Mouse (Mus musculus): ENCODE data around the gene Snx22. TPM values are rescaled to one million over a fixed set of nuclear protein-coding genes. Genes with fewer than 3 reads are reported as not detected.

The Snx22 gene
- polyA plus RNA-seq (2014; fragmentation: Nextera tagmentation; extraction: Ambion mirVana): 1.4 TPM in 2 replicates

DNA sequence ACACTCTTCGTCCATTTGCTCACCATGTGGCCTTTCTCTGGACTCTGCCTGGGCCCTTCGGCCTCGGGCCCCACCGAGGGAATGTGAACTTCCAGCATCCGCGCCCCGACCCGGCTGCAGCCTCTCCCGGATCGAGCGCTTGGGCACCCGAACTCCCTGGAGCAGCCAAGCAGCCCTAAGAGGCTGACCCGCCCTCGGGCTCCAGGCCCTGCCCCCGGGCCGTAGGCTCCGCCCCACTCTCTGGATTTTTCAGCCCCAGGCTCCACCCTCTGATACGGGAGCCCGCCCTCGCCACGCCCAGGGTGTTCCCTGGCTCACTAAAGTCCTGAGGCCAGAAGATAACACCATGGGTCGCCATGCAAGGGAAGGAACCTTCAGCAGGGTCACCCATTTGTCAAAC lies at the start of gene Snx22:
Gene Snx22, minus strand, starts transcription at position 137 of the 400 bp plus-strand sequence.
- peaks cover 21% of the 10 kb centered on the region for H3K36me3 ChIP-seq (ENCODE audit: control insufficient read depth, insufficient read depth, low read length)
- WGBS: 2% methylated on average over 22 of the region's 22 CpGs
- peak within 1 kb of the TSS; percentile 46 for H3K4me3 ChIP-seq (ENCODE audit: low read depth, low read length)
- peaks cover 5% of the 10 kb centered on the region; the same call in 1 of the 2 replicates for H3K4me1 ChIP-seq (ENCODE audit: control insufficient read depth, insufficient read depth, low read length)
- peak; percentile 97 for ATAC-seq (ENCODE audit: insufficient number of reproducible peaks, insufficient read depth, low FRiP score, low read depth)
- H3K9ac ChIP-seq (replicated peaks; ENCODE audit: low read depth, low read length): peak within 1 kb of the TSS; percentile 28
- H3K27ac ChIP-seq (ENCODE audit: low read length): no peak within 1 kb of the TSS
- H3K27me3 ChIP-seq (ENCODE audit: control insufficient read depth, insufficient read depth, low read length): no peaks in the 10 kb centered on the region
- H3K9me3 ChIP-seq (ENCODE audit: control insufficient read depth, low read depth, low read length): no peaks in the 10 kb centered on the region
- H3K4me2 ChIP-seq (replicated peaks; ENCODE audit: low read depth, low read length): peak within 1 kb of the TSS; percentile 99

DNA sequence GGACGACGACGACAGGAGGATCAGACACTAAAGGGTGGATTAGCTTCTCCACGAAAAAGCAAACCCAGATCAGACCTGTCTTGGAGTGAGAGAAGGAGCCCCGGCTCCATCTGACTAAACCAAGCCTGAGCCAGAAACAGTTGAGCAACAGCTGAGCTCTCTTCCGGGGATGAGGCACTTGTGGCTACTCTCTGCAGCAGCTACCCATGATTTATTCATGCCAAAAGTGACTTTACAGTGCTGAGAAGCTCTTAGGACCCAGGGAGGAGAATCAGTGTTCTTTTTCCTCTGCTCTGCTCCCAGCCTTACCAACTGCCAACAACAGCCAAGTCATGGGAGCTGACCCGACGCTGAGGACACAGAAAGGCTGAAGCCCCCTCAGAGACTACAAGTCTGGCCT lies 47.4 kb upstream of the Snx22 start:
- no peaks in the 10 kb centered on the region for H3K9me3 ChIP-seq (ENCODE audit: control insufficient read depth, low read depth, low read length)
- H3K4me3 ChIP-seq (ENCODE audit: low read depth, low read length): no peak overlapping the region
- H3K9ac ChIP-seq (replicated peaks; ENCODE audit: low read depth, low read length): no peak overlapping the region
- 55% methylated on average over 8 of the region's 8 CpGs for WGBS
- H3K36me3 ChIP-seq (ENCODE audit: control insufficient read depth, insufficient read depth, low read length): peaks cover 16% of the 10 kb centered on the region
- ATAC-seq (ENCODE audit: insufficient number of reproducible peaks, insufficient read depth, low FRiP score, low read depth): no peak
- no peaks in the 10 kb centered on the region for H3K27me3 ChIP-seq (ENCODE audit: control insufficient read depth, insufficient read depth, low read length)
- no peak overlapping the region for H3K4me2 ChIP-seq (replicated peaks; ENCODE audit: low read depth, low read length)
- H3K27ac ChIP-seq (ENCODE audit: low read length): no peak overlapping the region
- H3K4me1 ChIP-seq (ENCODE audit: control insufficient read depth, insufficient read depth, low read length): no peaks in the 10 kb centered on the region

DNA sequence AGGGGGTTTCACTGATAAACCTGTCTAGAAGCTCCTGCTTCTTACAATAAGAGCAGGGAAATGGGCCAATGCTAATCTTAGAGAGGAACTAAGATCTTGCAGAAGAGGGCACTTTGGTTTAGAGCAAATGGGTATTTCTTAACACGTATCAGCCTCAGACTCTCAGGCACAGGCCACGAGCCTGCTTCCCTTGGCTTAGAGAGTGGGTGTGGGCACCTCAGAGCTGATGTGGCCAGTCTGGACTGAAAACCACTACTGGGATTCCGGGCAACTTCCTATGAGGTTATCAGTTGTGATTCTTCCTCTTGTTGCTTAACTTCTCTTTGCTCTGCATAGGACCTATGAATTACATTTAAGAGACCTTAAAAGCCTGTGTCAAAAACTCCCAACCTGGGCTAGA lies 44.8 kb upstream of the Snx22 start:
- Histone ChIP-seq H3K9me3 (ENCODE audit: control insufficient read depth, low read depth, low read length) (no peaks in the 10 kb centered on the region), H3K36me3 (ENCODE audit: control insufficient read depth, insufficient read depth, low read length) (peaks cover 18% of the 10 kb centered on the region), H3K27ac (ENCODE audit: low read length) (no peak overlapping the region), H3K4me3 (ENCODE audit: low read depth, low read length) (no peak overlapping the region), H3K4me1 (ENCODE audit: control insufficient read depth, insufficient read depth, low read length) (no peaks in the 10 kb centered on the region), H3K27me3 (ENCODE audit: control insufficient read depth, insufficient read depth, low read length) (no peaks in the 10 kb centered on the region), H3K4me2 (replicated peaks; ENCODE audit: low read depth, low read length) (no peak overlapping the region), H3K9ac (replicated peaks; ENCODE audit: low read depth, low read length) (no peak overlapping the region)
- WGBS: 90% methylated on average over 3 of the region's 3 CpGs
- no peak for ATAC-seq (ENCODE audit: insufficient number of reproducible peaks, insufficient read depth, low FRiP score, low read depth)

DNA sequence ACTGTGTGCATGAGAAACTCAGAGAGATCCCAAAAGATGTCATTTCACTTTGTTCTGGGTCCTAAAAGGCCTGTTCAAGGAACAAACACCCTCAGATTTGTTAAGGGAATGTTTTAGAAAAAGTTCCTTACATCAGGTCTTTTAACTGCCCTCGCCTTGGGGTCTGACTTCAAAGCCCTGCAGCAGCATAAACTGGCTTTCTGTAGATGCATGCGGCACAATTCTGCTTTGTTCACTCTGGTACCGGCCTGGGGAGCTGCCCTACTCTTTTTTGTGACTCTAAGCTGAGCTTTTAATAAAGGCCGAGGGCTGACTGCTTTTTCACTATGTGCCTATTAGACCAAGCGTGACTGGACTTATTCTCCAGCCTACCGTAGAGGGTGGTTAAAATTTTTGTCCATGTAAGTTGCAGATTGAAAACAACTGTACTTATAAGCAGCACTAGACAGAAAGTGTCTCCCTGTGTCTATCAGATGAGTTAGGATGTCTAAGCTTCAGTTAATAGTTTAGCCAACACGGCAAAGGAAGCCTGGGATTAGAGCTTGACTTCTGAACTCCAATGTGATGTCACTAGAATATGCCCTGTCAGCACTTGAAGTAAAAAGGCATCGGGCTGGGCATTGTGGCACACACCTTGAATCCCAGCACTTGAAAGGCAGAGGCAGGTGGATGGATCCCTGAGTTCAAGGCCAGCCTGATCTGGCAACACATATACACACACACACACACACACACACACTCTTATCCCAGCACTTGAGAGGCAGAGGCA lies 41.3 kb upstream of the Snx22 start:
- Histone ChIP-seq H3K4me1 (ENCODE audit: control insufficient read depth, insufficient read depth, low read length) (no peaks in the 10 kb centered on the region), H3K9ac (replicated peaks; ENCODE audit: low read depth, low read length) (no peak overlapping the region), H3K4me3 (ENCODE audit: low read depth, low read length) (no peak overlapping the region), H3K9me3 (ENCODE audit: control insufficient read depth, low read depth, low read length) (no peaks in the 10 kb centered on the region), H3K27ac (ENCODE audit: low read length) (no peak overlapping the region), H3K36me3 (ENCODE audit: control insufficient read depth, insufficient read depth, low read length) (peaks cover 29% of the 10 kb centered on the region), H3K4me2 (replicated peaks; ENCODE audit: low read depth, low read length) (no peak overlapping the region), H3K27me3 (ENCODE audit: control insufficient read depth, insufficient read depth, low read length) (no peaks in the 10 kb centered on the region)
- ATAC-seq (ENCODE audit: insufficient number of reproducible peaks, insufficient read depth, low FRiP score, low read depth): no peak
- 84% methylated on average over 8 of the region's 8 CpGs for WGBS

DNA sequence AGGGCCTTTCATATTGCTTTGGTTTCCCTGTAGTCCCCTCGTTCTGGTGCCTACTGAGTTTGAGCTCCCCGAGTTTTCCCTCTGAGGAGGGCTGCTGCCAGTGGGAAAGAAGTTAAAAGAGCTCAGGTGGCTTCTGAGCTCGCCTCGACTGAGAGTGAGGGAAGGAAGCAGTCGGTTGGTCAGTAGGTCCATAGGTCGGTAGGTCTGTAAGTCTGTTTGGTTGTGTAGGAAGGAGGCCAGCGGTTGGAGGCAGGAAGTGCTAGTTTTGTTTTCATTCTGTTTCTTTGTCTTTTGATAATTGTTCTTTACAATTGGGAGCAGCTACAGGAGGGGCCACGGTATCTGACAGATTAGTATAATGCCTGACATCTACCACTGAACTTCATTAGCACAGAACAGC lies 40.6 kb upstream of the Snx22 start:
- Histone ChIP-seq H3K9me3 (ENCODE audit: control insufficient read depth, low read depth, low read length) (no peaks in the 10 kb centered on the region), H3K4me2 (replicated peaks; ENCODE audit: low read depth, low read length) (no peak overlapping the region), H3K4me1 (ENCODE audit: control insufficient read depth, insufficient read depth, low read length) (no peaks in the 10 kb centered on the region), H3K27me3 (ENCODE audit: control insufficient read depth, insufficient read depth, low read length) (no peaks in the 10 kb centered on the region), H3K27ac (ENCODE audit: low read length) (no peak overlapping the region), H3K36me3 (ENCODE audit: control insufficient read depth, insufficient read depth, low read length) (peaks cover 30% of the 10 kb centered on the region), H3K9ac (replicated peaks; ENCODE audit: low read depth, low read length) (no peak overlapping the region), H3K4me3 (ENCODE audit: low read depth, low read length) (no peak overlapping the region)
- no peak for ATAC-seq (ENCODE audit: insufficient number of reproducible peaks, insufficient read depth, low FRiP score, low read depth)
- WGBS: 67% methylated on average over 8 of the region's 8 CpGs

DNA sequence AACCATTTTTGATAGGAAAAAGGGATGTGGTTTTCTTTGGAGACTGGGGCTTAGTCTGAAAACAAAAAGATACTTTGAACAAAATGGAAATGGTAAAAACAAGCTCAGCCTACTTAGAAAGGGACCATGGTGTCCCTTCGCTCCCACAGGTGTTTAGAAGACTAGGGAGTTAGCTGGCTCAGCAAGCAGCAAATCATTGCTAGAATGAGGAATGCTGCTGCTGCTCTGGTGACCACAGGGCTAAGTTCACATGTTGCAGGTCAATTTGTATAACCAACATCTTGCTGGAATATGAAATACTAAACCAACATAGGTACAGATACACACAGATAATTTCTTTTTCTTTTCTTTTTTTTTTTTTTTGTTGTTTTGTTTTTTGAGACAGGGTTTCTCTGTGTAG lies 40.1 kb upstream of the Snx22 start:
- Histone ChIP-seq H3K4me2 (replicated peaks; ENCODE audit: low read depth, low read length) (no peak overlapping the region), H3K27ac (ENCODE audit: low read length) (no peak overlapping the region), H3K4me1 (ENCODE audit: control insufficient read depth, insufficient read depth, low read length) (no peaks in the 10 kb centered on the region), H3K9me3 (ENCODE audit: control insufficient read depth, low read depth, low read length) (no peaks in the 10 kb centered on the region), H3K4me3 (ENCODE audit: low read depth, low read length) (no peak overlapping the region), H3K9ac (replicated peaks; ENCODE audit: low read depth, low read length) (no peak overlapping the region), H3K36me3 (ENCODE audit: control insufficient read depth, insufficient read depth, low read length) (peaks cover 32% of the 10 kb centered on the region), H3K27me3 (ENCODE audit: control insufficient read depth, insufficient read depth, low read length) (no peaks in the 10 kb centered on the region)
- no peak for ATAC-seq (ENCODE audit: insufficient number of reproducible peaks, insufficient read depth, low FRiP score, low read depth)
- WGBS: 97% methylated on average over 1 of the region's 1 CpGs

DNA sequence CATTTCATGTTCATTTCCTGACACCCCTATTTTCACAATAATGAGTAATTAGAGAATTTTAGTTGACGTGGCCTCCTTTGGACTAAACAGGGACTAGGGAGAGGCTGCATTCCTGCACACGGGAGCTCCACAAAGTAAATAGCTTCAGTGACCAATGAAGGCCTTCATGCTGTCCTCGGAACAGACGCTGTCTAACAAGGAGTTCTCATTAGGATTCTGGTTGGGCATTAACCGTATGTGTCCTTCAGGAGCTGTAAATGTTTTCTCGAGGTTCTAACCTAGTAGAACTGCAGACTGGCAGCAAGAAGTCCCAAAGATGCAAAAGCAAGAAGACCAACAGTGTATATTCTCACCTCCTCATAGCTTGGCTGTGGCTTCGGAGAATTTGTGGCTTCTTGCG lies 35.6 kb upstream of the Snx22 start:
- no peak overlapping the region for H3K4me2 ChIP-seq (replicated peaks; ENCODE audit: low read depth, low read length)
- no peak overlapping the region for H3K4me3 ChIP-seq (ENCODE audit: low read depth, low read length)
- no peaks in the 10 kb centered on the region for H3K4me1 ChIP-seq (ENCODE audit: control insufficient read depth, insufficient read depth, low read length)
- H3K27me3 ChIP-seq (ENCODE audit: control insufficient read depth, insufficient read depth, low read length): no peaks in the 10 kb centered on the region
- no peak overlapping the region for H3K9ac ChIP-seq (replicated peaks; ENCODE audit: low read depth, low read length)
- H3K36me3 ChIP-seq (ENCODE audit: control insufficient read depth, insufficient read depth, low read length): peaks cover 57% of the 10 kb centered on the region
- H3K9me3 ChIP-seq (ENCODE audit: control insufficient read depth, low read depth, low read length): no peaks in the 10 kb centered on the region
- 86% methylated on average over 8 of the region's 8 CpGs for WGBS
- ATAC-seq (ENCODE audit: insufficient number of reproducible peaks, insufficient read depth, low FRiP score, low read depth): no peak
- H3K27ac ChIP-seq (ENCODE audit: low read length): no peak overlapping the region

DNA sequence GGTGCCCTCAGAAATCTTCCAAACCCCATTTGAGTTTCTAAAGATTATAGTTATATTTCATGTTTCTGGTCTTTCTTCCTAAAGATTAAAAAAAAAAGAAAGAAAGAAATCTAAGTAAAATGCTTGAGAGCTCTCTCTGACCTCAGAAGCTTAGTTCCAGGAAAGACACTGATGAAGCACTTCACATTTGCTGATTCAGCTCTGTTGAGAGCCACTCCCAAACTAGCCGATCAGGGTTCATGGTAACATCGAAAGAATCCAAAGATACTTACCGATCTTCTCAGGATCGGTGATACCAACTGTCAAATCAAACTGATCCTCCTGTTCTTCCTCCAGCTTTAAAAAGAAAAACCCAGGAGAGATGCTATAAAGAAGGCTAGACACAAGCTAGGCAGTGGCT lies 35.1 kb upstream of the Snx22 start:
- peaks cover 60% of the 10 kb centered on the region for H3K36me3 ChIP-seq (ENCODE audit: control insufficient read depth, insufficient read depth, low read length)
- H3K4me3 ChIP-seq (ENCODE audit: low read depth, low read length): no peak overlapping the region
- H3K9me3 ChIP-seq (ENCODE audit: control insufficient read depth, low read depth, low read length): no peaks in the 10 kb centered on the region
- no peak overlapping the region for H3K4me2 ChIP-seq (replicated peaks; ENCODE audit: low read depth, low read length)
- WGBS: 97% methylated on average over 4 of the region's 4 CpGs
- no peak overlapping the region for H3K27ac ChIP-seq (ENCODE audit: low read length)
- H3K9ac ChIP-seq (replicated peaks; ENCODE audit: low read depth, low read length): no peak overlapping the region
- no peak for ATAC-seq (ENCODE audit: insufficient number of reproducible peaks, insufficient read depth, low FRiP score, low read depth)
- H3K27me3 ChIP-seq (ENCODE audit: control insufficient read depth, insufficient read depth, low read length): no peaks in the 10 kb centered on the region
- H3K4me1 ChIP-seq (ENCODE audit: control insufficient read depth, insufficient read depth, low read length): no peaks in the 10 kb centered on the region

DNA sequence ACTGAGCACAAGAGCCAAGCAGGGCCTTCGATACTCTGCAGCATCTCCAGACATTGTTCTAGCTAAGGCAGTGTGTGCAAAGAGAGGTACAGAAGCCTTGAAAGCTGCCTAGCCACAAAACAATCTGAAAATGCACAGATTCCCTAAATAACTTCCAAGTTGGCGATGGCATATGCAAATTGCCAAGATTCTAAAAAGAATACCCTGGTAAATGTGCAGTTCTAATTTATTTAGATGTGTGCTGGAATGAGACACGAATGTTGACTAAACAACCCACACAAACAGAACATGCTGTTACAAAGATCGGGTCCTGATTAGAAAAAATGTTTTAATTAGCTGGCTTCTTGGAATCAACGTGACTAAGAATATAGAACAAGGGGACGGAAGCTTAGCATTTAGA lies 33.1 kb upstream of the Snx22 start:
- Histone ChIP-seq H3K27ac (ENCODE audit: low read length) (no peak overlapping the region), H3K4me3 (ENCODE audit: low read depth, low read length) (no peak overlapping the region), H3K4me1 (ENCODE audit: control insufficient read depth, insufficient read depth, low read length) (no peaks in the 10 kb centered on the region), H3K27me3 (ENCODE audit: control insufficient read depth, insufficient read depth, low read length) (no peaks in the 10 kb centered on the region), H3K9ac (replicated peaks; ENCODE audit: low read depth, low read length) (no peak overlapping the region), H3K4me2 (replicated peaks; ENCODE audit: low read depth, low read length) (no peak overlapping the region), H3K9me3 (ENCODE audit: control insufficient read depth, low read depth, low read length) (no peaks in the 10 kb centered on the region), H3K36me3 (ENCODE audit: control insufficient read depth, insufficient read depth, low read length) (peaks cover 62% of the 10 kb centered on the region)
- 92% methylated on average over 6 of the region's 6 CpGs for WGBS
- ATAC-seq (ENCODE audit: insufficient number of reproducible peaks, insufficient read depth, low FRiP score, low read depth): no peak
